Mouse (Mus musculus) urinary bladder, postnatal 10 days (tissue): ENCODE measurements around the gene Cnot2.

Experiments
- DNase-seq: peaks from one replicate; pipeline ENCODE4 v3.0.0; 2022; ENCODE audit warnings: low spot score

Gene Cnot2

DNA sequence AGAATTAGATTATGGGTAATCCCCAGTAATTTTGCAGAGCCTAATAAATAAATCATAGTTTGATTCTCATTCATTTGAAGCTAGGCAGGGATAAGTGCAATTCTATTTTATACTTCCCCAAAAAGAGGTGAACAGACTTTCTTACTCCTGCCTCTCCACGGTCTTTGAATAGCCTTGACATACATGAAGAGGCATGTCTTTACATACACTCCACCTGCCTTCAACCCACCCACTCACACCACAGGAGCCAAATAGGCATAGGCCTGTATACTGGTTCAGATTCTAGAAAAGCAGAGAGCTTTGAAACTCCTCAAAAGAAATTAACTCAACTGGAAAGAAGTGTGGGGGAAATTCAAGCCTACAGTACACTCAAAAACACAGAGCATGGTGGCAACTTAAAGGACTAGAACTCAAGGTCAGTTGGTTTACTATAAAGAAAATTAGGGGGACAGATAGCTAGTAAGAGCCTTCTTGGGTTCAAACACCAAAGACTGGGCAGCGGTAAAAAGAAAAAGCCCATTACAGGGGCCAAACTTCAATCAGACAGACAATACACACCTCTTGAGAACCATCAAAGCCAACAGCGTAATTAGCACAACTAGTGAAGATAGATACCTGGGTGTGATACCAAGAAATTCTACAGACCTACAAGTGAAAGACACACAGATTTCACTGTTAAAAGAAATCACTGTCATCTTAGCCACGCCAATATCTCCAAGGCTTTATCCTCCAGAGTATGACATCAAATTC, 18.4 kb downstream of the Cnot2 start:
- no peak for DNase-seq

DNA sequence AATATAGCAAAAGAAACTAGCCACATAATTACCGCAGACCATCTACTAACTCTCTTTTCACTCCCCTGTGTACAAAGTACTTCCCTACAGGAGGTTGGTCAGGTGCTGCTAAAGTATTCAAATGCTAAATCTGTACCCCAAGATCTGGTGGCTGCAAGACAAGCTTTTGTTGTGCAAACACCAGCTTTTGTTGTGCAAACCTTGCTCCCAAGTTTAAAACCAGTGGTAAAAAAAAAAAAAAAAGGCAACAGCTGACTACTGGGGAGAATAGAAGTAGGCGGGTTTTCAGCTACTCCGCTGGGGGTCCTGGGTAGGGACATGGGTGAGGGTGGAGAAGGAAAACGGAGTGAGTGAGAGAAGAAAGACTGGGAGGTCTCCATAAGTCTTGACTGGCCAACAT, 19.1 kb downstream of the Cnot2 start:
- no peak for DNase-seq

DNA sequence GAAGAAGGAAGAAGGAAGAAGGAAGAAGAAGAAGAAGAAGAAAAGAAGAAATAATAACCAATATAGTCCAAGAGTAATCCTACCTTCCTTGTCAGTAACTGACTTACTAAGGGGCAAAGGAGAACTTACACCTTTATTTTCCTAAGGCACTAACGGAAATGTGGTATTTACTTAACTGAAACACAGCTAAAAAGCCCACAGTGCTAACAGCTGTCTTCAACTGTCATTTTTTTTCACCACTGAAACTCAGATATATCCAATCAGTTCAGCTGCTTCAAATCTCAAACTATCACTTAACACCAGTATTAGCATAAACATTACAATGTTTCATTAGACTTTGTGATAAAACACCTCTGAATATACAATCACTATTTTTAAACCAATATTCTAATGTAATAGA, 22.1 kb downstream of the Cnot2 start:
- no peak for DNase-seq

DNA sequence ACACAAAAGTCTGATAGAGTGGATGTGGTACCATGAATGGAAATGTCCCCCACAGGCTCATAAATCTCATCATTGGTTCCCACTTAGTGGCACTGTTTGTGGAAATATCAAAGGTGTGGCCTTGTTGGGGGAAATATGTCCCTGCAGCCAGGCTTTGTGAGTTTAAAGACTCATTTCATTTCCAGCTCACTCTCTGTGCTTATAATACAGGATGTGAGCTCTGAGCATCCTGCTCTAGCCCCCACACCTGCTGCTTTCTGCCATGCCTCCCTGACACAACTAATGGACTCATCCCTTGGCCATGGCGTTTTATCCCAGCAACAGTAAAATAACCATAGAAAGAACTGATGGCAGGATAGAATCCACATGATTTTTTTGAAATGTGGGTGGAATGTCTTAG, 24.1 kb downstream of the Cnot2 start:
- DNase-seq, result no peak

DNA sequence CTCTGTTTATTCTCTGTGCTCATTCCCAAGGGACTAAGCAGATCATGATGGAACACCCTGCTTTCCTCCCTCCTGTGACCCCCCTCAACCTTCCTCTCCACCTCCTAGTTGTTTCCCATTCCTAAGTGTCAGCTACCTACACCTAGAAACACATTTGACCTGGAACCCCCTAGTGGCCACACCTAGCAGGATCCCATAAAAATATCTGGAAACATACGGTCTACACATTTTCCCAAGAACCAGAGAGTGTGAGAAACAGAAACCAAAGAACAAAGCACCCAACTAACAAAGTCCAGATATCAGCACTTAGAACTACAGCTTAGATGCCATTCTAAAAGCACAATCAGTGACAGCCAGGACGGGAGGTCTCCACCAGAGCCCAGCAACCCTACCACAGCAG, 26.9 kb downstream of the Cnot2 start:
- DNase-seq, result no peak

DNA sequence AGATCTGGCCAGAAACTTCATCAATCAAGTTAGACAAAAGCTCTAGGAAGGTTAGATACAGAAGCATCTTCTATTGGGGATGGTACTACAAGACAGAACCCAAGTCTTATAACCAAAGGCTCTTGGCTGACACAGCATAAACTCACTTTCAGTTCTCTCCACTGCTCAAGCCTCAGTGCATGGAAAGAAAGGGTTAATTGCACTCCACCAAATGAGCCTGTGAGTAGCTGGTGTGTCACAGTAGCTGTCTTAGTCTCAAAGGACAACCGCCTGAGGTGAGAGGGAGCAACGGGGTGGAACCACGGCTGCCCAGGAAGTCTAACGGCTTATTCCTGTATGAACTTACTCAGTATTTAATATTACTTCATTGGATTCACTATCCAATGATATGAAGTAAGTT, 33.4 kb downstream of the Cnot2 start:
- no peak for DNase-seq

DNA sequence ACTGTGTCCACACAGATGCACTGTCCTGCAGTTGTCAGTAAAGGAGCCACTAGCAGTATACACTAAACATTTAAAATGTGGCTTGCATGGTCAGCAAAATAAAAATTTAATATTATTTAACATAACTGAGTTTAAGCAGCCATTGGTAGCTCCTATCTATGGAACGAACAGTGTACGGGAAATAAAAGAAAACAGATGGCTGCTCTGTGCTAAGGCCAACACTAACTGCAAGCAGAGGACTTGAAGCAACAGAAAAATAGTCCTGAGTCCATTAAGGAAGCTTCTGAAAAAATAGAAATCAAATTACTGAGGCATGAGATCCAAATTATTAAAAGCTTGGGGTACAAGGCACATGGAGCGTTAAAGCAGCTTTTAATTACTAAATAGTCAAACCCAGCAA, 35.1 kb downstream of the Cnot2 start:
- DNase-seq, result no peak

DNA sequence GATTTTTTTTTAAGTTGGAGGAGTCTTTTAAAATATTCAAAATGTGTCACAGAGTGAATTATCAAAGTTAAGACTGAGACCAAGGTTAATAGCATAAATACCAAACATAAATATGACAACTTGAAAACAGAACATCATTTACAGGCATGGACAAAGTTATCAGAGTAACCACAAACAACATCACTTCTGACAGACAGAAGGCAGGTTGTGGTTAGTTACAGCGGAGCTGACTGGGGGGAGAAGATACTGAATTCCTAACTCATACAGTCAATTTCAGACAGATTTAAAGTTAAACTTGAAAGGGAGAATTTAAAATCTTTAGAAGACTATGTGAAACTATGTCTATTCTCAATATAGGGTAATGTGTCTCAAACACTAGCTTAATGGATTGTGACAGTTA, 38.2 kb downstream of the Cnot2 start:
- no peak for DNase-seq

DNA sequence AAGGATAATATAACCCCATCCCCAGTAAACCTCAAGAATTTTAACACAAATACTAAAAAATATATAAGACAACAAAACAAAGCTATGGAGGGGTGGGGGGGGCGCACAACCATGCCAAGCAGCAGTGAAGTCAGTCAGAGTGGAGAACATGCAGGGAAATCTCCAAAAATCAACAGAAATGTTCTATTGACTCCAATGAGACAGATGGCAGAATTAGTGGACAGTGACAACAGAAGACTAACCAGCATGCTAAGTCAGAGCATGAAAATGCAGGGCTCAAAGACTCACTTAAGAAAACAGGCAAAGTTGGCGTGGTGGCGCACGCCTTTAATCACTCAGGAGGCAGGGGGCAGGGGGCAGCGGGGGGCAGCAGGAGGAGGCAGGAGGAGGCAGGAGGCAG, 40.6 kb downstream of the Cnot2 start:
- no peak for DNase-seq

DNA sequence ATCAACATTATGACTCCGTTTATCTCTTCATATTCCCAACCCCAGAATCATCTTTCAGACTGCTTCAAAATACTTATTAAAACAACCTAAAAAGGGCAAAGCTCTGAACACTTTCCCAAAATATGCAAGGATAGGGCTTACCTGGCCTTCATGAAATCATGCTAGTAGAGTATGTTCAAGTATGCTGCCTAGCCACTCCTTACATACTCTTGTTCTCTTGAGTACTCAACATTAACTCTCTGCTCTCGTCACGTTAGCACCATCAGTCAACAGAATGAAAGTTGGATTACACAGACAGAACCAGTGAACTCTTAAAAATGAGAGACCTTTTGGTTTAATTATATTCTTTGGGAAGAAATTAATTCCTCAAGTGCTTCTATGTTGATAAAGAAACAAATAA, 43.8 kb downstream of the Cnot2 start:
- no peak for DNase-seq

DNA sequence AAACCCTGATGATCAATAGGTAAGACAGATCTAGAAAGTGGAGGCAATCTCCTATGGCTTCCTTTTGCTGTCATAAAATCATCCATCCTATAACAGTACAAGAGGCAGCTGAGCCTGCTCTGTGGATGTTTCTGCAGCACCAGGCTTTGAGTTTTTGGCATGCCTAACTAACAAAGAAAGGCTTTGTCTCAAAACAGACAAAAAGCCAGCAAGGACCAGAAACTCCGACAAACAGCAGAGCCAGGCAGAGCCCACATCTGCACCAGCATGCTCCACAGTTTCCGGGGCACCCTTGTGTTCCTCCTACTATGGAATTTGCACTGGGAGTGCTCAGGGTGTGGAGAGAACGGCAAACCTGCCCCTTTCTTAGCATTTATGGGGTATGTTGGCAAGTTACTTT, 47.0 kb downstream of the Cnot2 start:
- DNase-seq, result no peak

DNA sequence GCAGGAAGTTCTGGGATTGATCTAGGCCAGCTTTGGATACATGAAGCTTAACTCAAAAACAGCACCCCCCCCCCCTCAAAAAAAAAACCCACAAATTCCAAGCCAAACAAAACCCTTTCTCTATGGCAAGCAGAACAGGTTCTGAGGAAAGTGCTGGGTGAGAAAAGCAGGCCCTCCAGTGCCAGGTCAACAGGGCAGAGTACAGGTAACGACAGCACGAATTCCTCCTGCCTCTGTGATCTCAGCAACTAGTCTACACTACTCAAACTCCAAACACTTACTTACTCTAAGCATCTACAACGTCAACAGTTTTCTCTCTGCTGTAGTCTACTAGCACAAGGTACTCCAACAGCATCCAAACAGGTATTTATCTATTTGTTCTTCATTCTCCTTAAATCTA, 48.8 kb downstream of the Cnot2 start:
- no peak for DNase-seq

DNA sequence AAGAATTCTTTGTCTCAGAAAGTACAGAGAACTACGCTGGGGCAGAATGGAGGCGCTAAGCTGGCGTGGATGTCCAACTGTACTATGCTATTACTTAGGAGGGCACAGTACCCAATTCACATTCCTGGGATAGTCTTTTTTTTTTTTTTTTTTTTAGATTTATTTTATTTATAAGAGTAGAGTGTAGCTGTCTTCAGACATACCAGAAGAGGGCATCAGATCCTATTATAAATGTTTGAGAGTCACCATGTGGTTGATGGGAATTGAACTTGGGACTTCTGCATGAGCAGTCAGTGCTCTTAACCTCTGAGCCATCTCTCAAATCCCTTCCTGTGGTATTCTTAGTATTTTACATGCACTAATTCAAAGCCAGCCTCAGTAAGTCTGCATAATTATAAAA, 50.2 kb downstream of the Cnot2 start:
- DNase-seq, result no peak

DNA sequence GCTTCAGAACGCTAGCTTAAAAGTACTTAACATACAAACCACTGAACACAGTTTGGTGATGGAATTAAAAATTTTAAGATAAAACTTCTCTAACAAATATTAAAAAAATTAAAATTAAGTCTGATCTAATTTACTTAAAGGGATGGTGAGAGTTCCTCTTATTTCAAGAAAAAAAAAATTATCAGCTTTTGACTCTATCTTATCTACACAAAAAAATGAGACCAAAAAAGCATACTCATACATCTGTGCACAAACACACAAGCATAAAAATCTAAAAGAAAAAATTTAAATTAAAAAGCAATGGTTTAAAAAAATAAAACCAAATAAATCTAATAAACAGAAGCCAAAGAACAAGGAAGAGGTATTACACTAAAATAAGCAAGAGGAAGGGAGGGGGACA, 61.7 kb downstream of the Cnot2 start:
- DNase-seq, result no peak

DNA sequence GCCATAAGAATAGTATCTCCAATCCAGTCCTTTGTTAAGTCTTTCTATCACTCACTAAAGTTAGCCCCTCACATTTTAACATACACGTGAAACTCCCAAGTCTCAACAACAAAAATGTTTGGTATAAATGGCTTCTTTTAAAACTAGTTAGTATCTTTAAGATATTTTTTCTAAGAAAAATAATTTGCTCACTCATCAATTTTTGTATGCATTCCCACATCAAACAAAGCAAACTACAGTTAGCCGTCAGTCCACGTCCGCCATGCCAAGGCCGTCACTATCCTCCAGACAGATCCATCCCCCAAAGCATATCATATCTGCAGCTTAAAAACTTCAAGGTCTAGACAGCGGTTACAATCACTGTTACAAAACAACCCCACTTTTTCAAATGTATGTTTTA, 65.7 kb downstream of the Cnot2 start:
- no peak for DNase-seq

DNA sequence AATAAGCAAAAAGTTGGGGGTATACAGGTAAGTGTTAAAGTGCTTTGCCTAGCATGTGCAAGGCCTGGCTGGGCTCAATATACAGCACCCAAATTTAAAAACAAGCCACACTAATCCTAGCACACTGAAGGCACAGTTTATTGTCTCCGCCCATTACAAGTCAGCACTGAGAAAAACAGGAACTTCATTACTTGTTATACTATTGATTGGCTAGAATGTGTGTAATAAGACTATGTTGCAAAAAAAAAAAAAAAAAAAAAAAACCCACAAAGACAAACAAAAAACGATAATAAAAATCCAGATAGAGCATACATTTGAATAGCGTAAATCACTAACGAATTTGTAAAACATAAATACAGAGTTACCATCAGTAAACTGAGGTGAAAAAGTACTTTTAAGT, 66.2 kb downstream of the Cnot2 start:
- DNase-seq, result no peak

DNA sequence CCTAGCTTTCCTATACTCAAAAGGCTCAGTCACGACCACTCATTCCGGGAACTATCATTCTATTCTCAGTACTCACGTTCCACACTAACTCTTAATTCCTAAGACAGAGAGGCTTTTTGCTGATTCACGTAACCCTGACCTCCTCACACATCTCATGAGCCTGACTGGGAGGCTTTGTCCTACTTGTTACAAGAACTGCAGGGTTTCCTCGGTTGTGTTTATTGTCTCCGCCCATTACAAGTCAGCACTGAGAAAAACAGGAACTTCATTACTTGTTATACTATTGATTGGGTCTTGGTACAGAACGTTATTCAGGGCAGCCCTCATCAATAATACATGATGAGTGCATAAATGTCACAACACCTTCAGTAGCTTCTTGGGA, 68.1 kb downstream of the Cnot2 start:
- DNase-seq, result no peak

DNA sequence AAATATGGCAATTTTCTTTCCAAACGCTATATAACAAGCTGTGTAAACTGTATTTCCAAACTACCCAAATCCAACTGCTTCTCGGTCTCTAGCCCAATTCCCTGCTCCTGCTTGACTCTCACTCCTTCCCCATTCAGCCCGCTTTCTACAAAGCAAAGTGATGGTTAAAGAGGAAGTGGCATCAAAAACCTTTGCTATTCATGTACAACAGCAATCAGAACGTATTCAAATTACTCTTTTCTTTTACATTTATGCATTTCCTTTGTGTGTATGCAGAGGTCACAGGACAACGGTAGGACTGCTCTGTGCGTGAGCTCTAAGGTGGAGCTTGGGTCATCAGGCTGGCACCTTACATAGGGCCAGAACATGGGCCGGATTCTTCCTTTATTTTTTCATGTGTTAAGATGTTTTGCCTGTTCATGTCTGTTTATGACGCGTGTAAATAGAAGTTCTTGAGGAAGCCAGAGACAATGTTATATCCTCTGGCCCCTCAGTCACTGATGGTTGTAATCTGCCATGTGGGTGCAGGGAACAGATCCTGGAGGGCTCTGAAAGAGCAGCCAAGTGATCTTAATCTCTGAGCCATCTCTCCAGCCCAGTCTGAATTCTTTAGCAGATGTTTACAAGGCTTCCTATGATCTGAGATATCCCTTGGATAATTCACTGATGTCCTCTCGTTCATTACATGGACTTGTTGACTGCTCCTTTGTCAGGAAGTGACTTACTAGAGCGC, 68.6 kb downstream of the Cnot2 start:
- DNase-seq, result no peak

DNA sequence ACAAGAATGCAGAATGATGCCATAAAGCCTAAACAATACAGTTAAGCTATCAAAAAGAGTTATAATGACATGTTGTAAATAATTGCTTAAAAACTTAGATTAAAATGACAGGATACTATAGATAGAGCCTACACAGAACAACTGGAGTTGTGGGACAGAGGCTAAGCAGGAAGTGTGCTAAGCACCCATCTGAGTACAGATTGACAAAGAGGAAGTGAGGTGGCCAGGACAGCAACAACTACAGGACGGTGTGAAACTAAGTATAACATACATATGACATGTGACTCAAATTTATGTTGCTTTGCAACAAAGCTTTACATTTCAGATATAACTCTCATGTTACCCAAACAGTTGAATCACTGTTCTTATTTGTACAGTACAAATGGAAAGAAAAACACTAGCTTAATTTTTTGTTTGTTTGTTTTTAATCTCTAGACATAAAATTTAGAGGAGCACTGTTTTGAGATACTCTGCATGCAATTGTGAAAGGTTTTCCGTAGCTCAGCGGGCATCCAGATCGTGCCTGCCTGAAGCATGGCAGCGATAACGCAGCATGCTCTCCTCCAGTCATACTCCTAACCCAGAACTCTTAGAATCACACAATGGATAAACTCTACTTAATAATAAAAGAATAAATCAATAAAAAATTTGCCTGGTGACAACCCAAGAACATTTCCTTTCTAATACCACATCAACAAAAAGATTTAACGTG, 75.9 kb downstream of the Cnot2 start:
- DNase-seq, result no peak

DNA sequence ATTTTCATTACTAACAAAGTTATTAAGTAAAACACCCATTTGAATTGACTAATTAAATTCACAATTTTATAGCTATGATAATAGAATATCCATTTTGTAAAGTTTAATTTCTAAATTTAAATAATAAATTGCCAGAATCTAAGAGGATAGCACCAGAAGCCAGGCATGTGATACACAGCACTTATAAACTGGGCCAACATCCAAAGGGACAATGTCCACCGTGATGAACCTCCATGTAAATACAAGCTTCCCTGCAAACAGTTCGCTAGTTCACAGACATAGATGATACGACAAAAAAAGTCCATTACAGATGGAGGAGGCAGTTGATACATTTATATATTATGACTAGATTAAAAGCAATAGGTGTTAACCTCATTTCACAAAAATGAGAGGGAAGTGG, 88.5 kb downstream of the Cnot2 start:
- no peak for DNase-seq

DNA sequence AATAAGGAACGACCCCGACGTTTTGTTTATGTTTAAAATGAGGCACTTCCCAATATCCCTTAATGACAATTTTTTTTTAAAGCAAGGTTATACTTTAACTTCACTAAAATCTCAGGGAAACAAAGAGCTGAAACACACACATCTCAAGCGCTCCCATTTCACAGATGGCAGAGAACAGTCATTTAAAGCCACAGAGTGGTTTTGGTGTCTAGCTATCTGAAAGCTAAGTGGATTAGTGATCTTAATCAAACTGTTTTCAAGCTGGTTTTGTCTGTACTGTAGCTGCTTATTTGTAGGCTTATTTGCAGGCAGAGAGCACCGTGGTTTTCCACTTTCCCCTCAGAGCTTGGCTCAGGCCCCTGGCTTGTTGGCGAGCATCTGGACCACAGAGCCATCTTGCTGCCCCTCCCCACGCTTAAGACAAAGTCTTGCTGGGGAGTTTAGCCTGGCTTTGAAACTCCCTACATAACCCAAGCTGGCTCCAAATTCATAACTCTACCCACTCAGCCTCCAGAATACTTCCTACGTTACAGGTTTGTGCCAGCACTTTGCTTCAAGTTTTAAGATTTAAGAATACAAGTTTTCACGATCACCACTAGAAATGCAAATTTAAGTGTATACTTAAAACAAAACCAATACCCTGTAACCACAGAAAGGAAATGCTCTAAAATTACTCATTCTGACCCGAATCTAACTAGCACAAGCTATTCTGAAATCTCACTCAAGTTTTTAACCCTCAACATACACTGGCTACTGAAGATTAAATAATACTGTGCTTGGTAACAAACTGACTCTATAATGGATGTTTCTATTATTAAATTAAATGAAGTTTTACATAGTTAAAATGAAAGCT, 94.2 kb downstream of the Cnot2 start:
- DNase-seq, result no peak

DNA sequence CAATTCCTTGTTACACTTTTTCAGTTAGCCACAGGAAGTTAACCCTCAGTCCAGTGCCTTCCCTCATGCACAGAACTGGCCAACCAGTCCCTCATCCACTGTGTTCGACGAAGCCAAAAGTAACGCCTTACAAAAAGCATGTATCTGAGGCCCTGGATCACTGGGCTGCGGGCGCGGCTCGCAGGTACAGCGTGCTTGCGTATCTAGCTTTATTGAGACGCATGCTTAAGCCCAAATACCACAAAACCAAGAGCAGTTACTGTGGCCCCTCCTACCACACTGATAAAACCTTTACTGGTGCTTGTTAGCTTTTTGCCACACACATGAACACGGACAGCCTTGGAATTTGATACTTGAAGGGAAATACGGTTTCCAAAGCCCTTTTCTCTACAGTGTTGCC, 99.4 kb downstream of the Cnot2 start:
- DNase-seq, result no peak
